In the genomic region with DNA sequence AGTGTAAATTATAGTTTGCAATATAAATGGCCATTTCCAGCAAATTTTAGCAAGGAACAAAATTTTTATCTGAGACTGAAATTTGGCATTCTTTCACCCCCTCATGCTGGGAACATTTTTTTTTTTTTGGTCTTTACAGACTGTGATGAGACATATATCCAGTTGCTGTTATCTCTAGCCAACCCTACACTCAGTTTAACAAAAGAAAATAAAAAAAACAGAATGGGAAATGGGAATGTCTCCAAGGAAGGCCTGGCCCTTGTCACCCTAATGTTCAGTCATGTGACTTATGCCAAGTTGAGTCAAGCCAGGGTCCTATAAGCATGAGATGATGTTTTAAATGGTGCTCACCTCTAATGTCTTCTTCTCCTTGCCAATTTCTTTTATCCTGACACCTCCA, we compare ENCODE assay signal across 22 mouse cellular contexts.
"Had no signal": no experiment of that assay in that cellular context is flagged by ENCODE, and none has a peak within 500 bp of the region (broad histone marks: within the 10 kb centered on the region; RNA-seq: fewer than 3 reads in every experiment).

No protein-coding gene starts in this region.

- H3K27me3 ChIP-seq: heart, embryonic 13.5 days; heart, embryonic 15.5 days; hindbrain, embryonic 13.5 days; hindbrain, embryonic 15.5 days; limb, embryonic 12.5 days had no signal

- H3K4me3 ChIP-seq: heart, adult 2 months; heart, embryonic 13.5 days; heart, embryonic 15.5 days; hindbrain, embryonic 13.5 days; hindbrain, embryonic 15.5 days; layer of hippocampus, adult 2 months; left cerebral cortex, adult 2 months; limb, embryonic 10.5 days; limb, embryonic 12.5 days had no signal

- H3K9ac ChIP-seq: heart, embryonic 13.5 days; heart, embryonic 15.5 days; hindbrain, embryonic 13.5 days; hindbrain, embryonic 15.5 days; limb, embryonic 12.5 days had no signal

- H3K4me1 ChIP-seq: heart, embryonic 13.5 days; heart, embryonic 15.5 days; hindbrain, embryonic 13.5 days; hindbrain, embryonic 15.5 days had no signal

- H3K9me3 ChIP-seq: heart, embryonic 13.5 days; heart, embryonic 15.5 days; hindbrain, embryonic 13.5 days; hindbrain, embryonic 15.5 days; limb, embryonic 10.5 days had no signal

- DNase-seq: gastrocnemius, postnatal 14 days; gastrocnemius, postnatal 36 days; heart, adult 2 months; heart, postnatal 14 days; heart, postnatal 36 days; kidney, adult 11 months; kidney, adult 2 months; kidney, postnatal 10 days; kidney, postnatal 25 days; kidney, postnatal 4 days; liver had no signal

- ATAC-seq: hindbrain, postnatal 0 days; intestine, embryonic 16.5 days had no signal

- H3K27ac ChIP-seq: heart, adult 2 months; heart, embryonic 13.5 days; heart, embryonic 15.5 days; hindbrain, embryonic 13.5 days; hindbrain, embryonic 15.5 days; hindbrain, postnatal 0 days; layer of hippocampus, adult 2 months; left cerebral cortex, adult 2 months; limb, embryonic 10.5 days; limb, embryonic 12.5 days had no signal

- H3K4me2 ChIP-seq: heart, embryonic 11.5 days; heart, embryonic 13.5 days; heart, embryonic 15.5 days; hindbrain, embryonic 13.5 days; hindbrain, embryonic 15.5 days; limb, embryonic 12.5 days had no signal

- H3K36me3 ChIP-seq: heart, embryonic 13.5 days; heart, embryonic 15.5 days; hindbrain, embryonic 13.5 days; hindbrain, embryonic 15.5 days; limb, embryonic 10.5 days; limb, embryonic 12.5 days had no signal
